Mouse (Mus musculus): Measurements from ENCODE around the gene Gm49383.

DNA sequence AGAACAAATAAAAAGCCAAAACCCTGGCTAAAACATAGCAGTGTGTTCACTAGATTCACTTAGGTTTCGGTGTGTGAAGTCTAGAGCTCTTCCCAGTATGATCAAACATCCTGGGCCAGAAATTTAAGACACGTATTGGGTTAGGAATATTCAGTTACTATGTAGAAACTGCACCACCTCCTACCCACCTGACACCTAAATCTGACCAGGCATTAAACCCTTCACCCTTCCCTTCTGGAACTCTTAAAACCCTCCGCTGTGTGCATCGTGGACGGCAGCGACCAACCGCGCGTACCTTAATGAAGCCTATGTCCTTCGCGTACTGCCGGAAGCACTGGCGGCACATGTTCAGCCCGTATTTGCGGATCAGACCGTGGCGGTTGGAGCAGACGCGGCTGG lies 38.5 kb downstream of the Gm49383 start:
- TF ChIP-seq CTCF (conservative IDR thresholded peaks at IDR 0.05; ENCODE audit: insufficient read depth, insufficient read length, low read depth, low read length) (no peak), POLR2A (IDR thresholded peaks at IDR 0.05; ENCODE audit: low read depth, low read length) (no peak)
